Mouse (Mus musculus) spleen, adult 2 months (tissue): ENCODE data around the gene Entpd1.

Experiments
- CTCF ChIP-seq: fragments of 200-500 bp; IDR thresholded peaks from 2 replicates; pipeline ENCODE4 v1.5.1; 2011; ENCODE audit warnings: mild to moderate bottlenecking, inconsistent platforms; ENCODE audit not compliant: insufficient read depth, insufficient read length, insufficient replicate concordance; ENCODE audit errors: extremely low read depth
- POLR2A ChIP-seq: fragments of 200-500 bp; IDR thresholded peaks from 2 replicates; pipeline ENCODE4 v1.6.1; 2011; ENCODE audit warnings: low read depth, low read length, inconsistent platforms

DNA sequence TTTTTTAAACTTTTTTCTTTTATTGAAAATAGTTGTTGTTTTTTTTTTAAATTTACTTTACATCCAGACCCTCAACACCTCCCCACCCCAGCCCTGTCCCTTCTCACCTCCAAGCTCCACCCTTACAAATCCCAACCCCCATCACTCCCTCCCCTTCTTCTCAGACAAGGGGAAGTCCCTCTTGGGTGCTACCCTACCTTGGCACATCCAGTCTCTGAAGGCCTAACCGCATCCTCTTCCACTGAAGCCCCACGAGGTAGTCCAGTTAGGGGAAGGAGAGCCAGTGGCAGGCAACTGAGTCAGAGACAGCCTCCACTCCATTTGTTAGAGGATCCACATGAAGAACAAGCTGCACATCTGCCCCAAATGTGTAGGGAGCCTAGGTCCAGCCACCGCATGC, 67.5 kb downstream of the Entpd1 start:
- no peak for TF ChIP-seq POLR2A
- no peak for TF ChIP-seq CTCF
